Mouse (Mus musculus) kidney, postnatal 0 days (tissue): ENCODE data around the gene Gpank1. TPM values are rescaled to one million over a fixed set of nuclear protein-coding genes. Genes with fewer than 3 reads are reported as not detected.

ENCODE experiments used
- ATAC-seq: fragments of 200-750 bp; cut with Nextera tagmentation; replicated peaks from 2 replicates; pipeline ENCODE4 v1.8.0; 2017; ENCODE audit warnings: low read depth, moderate number of reproducible peaks, moderate TSS enrichment, moderate library complexity; ENCODE audit not compliant: low FRiP score
- DNase-seq: peaks from one replicate; pipeline ENCODE4 v3.0.0-alpha.2; 2016; ENCODE audit warnings: low spot score
- H3K27ac ChIP-seq: fragments of 300-500 bp; sonication (generic); 2 replicates; pipeline ENCODE4 v1.5.1; 2014; ENCODE audit warnings: mild to moderate bottlenecking
- H3K27me3 ChIP-seq: fragments of 300-500 bp; sonication (generic); 2 replicates; pipeline ENCODE4 v1.6.1; 2014; ENCODE audit warnings: low read length, mixed read lengths; ENCODE audit not compliant: insufficient read depth
- H3K36me3 ChIP-seq: fragments of 300-500 bp; sonication (generic); 2 replicates; pipeline ENCODE4 v1.6.1; 2014; ENCODE audit warnings: low read length, mixed read lengths; ENCODE audit not compliant: insufficient read depth
- H3K4me1 ChIP-seq: fragments of 300-500 bp; sonication (generic); replicated peaks from 2 replicates; pipeline ENCODE4 v1.6.1; 2014; ENCODE audit warnings: antibody characterized with exemption, low read length, mixed read lengths; ENCODE audit not compliant: insufficient read depth
- H3K4me2 ChIP-seq: fragments of 300-500 bp; sonication (generic); 2 replicates; pipeline ENCODE4 v1.6.1; 2014; ENCODE audit warnings: mild to moderate bottlenecking, low read length, moderate library complexity, mixed read lengths
- H3K4me3 ChIP-seq: fragments of 300-500 bp; sonication (generic); replicated peaks from 2 replicates; pipeline ENCODE4 v1.5.1; 2014; ENCODE audit warnings: low read depth, low read length
- H3K9ac ChIP-seq: fragments of 300-500 bp; sonication (generic); 2 replicates; pipeline ENCODE4 v1.6.1; 2014; ENCODE audit warnings: low read depth, low read length
- H3K9me3 ChIP-seq: fragments of 300-500 bp; sonication (generic); replicated peaks from 2 replicates; pipeline ENCODE4 v1.6.1; 2016; ENCODE audit warnings: low read length, inconsistent platforms, mixed read lengths
- CTCF ChIP-seq: IDR thresholded peaks from 2 replicates; pipeline ENCODE4 v1.5.1; 2016; ENCODE audit warnings: antibody characterized with exemption, low read depth, mild to moderate bottlenecking, moderate library complexity
- WGBS: fragments of 180-500 bp; shearing (Covaris S2); extraction: QIAGEN DNeasy Blood & Tissue Kit; methylation state at CpG from one replicate; pipeline ENCODE4 v1.1.7; 2014; 5-methylcytosine and 5-hydroxymethylcytosine counted together
- polyA plus RNA-seq: library from polyadenylated mRNA; unstranded; fragments of >200 nt; fragmentation: Nextera tagmentation; extraction: Ambion mirVana; gene quantifications from 2 replicates; pipeline ENCODE4 v1.2.1, GENCODE M21; 2015

Gpank1 gene
- polyA plus RNA-seq, 1 experiment from 2014 or later, result 15.2 TPM

DNA sequence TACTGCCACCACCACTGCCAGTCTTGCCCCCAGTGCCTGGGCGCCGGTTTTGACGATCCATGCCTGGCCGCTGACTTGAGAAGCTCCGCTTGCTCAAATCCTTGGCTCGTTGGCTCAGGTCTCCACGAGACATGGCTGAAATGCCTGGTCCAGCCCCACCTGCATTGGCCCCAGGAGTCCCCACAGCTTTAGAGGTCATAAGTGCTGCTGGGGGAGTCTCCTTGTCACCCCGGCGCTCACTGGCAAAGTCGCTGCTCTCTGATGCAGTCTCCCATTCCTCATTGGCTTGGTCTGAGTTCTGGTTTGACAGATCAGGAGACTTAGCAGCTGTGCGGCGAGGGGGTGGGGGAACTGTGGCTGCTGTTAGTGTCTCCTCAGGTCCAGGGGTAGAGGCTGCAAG lies 34.2 kb downstream of the Gpank1 start:
- Histone ChIP-seq H3K4me3 (no peak overlapping the region), H3K4me1 (no peaks in the 10 kb centered on the region), H3K4me2 (no peak overlapping the region), H3K9ac (no peak overlapping the region), H3K27me3 (no peaks in the 10 kb centered on the region), H3K36me3 (peaks cover 94% of the 10 kb centered on the region), H3K27ac (no peak overlapping the region), H3K9me3 (no peaks in the 10 kb centered on the region)
- ATAC-seq (no peak), DNase-seq (no peak)
- no peak for TF ChIP-seq CTCF
- WGBS, result 83% methylated on average over 12 of the region's 12 CpGs

DNA sequence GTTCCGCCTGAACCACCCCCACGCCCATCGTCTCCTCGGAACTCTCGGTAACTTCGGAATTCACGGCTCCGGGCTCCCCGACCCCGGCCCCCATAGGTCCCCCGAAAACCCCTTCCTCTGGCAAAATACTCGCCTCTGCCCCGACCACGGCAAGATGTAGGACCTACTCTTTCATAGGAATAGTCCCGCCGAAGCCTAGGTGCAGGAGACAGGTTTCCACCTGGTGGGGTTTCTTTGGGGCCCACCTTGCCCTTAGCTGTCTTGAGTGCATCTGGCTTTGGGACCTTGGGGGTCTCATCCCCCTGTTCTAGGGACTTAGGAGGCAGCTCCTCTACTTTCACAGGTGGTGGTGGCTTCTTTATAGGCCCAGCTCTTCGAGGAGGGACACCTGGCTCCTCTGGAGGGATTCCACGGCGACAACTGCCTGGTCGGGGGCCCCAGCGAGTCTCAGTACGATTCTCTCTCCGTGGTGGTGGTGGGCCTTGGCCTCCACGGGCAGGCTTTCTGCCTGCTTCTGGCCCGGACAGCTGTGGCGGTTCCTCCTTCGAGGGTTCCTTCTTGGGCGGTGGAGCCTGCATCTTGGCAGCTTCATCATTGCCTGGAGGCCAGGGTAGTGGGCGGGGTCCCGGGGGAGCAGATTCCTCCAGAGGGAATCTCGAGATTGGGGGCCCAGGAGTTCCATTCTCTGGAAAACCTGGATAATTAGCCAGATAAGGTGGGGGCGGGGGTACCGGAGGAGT lies 35.4 kb downstream of the Gpank1 start:
- no peaks in the 10 kb centered on the region for H3K27me3 ChIP-seq
- no peak overlapping the region for H3K9ac ChIP-seq
- ATAC-seq (no peak), DNase-seq (no peak)
- H3K4me2 ChIP-seq, result no peak overlapping the region
- TF ChIP-seq CTCF, result no peak
- 87% methylated on average over 33 of the region's 33 CpGs for WGBS
- 0 out of 2 replicates have a peak, but pooled peaks cover 2% of the 10 kb centered on the region for H3K4me1 ChIP-seq
- no peaks in the 10 kb centered on the region for H3K9me3 ChIP-seq
- H3K4me3 ChIP-seq, result no peak overlapping the region
- peaks cover 96% of the 10 kb centered on the region for H3K36me3 ChIP-seq
- no peak overlapping the region for H3K27ac ChIP-seq

DNA sequence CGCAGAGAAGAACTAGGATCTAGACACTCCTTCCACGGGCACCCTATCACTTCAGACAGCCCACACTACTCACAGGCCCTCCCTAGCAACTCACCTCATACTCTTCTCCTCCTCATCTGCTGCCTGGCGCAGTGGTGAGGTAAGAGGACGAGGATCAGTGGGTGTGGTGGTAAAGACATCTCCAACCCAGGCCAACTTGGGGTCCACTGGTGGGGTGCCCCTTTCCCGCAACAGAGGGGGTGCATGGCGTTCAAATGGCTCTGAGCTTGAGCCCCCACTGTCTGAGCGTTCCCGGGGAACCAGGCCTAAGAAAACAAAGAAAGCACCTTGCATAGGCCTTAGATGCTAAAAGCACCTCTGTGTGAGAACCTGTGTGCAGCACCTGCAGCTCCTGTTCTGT lies 36.0 kb downstream of the Gpank1 start:
- Histone ChIP-seq H3K27me3 (no peaks in the 10 kb centered on the region), H3K4me2 (no peak overlapping the region), H3K27ac (no peak overlapping the region), H3K9me3 (no peaks in the 10 kb centered on the region), H3K9ac (no peak overlapping the region), H3K4me1 (peaks cover 8% of the 10 kb centered on the region; the same call in 1 of the 2 replicates), H3K36me3 (peaks cover 97% of the 10 kb centered on the region), H3K4me3 (no peak overlapping the region)
- 89% methylated on average over 8 of the region's 8 CpGs for WGBS
- ATAC-seq, result no peak
- TF ChIP-seq CTCF, result no peak
- no peak for DNase-seq

DNA sequence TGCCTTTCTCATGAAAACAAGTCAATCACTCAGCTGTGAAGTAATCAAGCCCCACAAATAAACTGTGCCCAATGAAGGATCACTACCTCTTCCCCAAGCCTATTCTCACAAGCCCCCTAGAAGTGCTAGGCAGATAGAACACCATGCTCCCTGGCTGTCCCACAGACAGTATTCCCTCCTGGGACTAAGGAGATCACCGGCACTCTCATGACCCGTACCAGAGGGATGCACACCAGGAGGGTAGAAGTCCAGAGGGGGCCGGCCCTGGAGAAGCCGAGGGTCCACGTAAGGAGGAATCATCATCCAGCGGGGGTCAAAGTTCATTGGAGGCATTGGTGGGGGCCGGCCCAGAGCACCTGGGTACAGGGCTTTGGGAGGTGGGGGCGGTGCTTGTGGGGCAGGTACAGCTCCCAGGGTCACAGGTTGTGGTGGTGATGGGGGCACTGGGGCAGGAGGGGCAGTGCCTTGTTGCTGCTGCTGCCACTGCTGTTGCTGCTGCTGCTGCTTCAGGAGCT lies 36.5 kb downstream of the Gpank1 start:
- Histone ChIP-seq H3K9me3 (no peaks in the 10 kb centered on the region), H3K27ac (no peak overlapping the region), H3K9ac (no peak overlapping the region), H3K4me1 (peaks cover 13% of the 10 kb centered on the region; the same call in 1 of the 2 replicates), H3K4me2 (no peak overlapping the region), H3K4me3 (no peak overlapping the region), H3K36me3 (peaks cover 92% of the 10 kb centered on the region), H3K27me3 (no peaks in the 10 kb centered on the region)
- ATAC-seq, result peak; percentile 30
- no peak for TF ChIP-seq CTCF
- no peak for DNase-seq
- 86% methylated on average over 8 of the region's 8 CpGs for WGBS

DNA sequence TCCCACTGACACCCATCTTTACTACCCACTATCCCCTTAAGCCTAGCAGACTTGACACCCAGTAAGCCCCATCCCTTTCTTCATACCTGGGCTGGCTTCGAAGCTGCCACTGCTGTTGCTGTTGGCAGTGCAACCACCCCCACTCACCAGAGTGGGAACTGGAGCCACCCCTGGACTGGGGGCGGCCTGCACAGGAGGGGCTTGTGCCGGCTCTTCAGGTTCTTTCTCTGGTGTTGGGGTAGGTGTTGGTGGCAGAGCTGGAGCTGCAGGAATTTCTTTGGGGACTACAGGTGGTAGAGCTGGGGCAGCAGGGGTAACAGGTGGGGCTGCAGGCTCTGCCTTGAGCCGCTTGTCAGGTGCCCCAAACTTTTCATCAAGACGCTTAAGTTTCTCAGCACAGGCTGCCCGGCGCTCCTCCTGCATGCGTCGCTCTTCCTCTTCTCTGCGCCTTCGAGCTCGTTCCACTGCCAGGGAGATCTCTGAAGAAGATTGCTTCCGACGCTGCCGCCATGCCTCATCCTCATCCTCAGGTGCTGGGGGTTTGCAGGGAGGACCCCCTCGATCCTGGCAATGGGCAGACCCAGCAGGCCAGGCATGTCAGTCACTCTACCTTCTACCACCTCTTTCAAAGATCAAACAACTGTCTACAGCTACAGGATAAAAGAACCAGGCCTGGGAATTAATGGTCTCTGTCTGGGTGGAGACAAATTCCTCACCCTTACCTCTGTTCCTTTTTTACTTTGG lies 37.8 kb downstream of the Gpank1 start:
- TF ChIP-seq CTCF, result no peak
- WGBS, result 87% methylated on average over 16 of the region's 16 CpGs
- no peak for DNase-seq

DNA sequence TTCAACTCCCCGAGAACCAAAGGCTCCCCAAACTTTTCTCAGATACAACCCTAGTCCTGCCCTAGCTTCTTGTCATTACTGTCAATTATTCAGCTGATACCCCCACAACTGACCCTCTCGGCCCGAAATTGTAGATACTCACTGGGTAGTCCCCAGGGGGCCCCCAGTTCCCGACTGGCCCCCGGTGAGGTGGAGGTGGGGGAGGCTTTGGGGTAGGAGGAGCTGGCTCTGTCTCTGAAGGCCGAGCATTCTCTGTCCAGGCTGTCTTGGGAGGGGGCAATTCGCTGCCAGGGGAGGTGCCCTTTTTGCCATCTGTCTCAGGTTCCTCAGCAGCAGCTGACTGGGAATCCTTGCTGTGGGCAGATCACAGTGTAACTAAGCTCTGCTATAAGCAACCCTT lies 38.4 kb downstream of the Gpank1 start:
- Histone ChIP-seq H3K4me3 (no peak overlapping the region), H3K4me2 (no peak overlapping the region), H3K36me3 (peaks cover 74% of the 10 kb centered on the region), H3K4me1 (peaks cover 17% of the 10 kb centered on the region; the same call in 1 of the 2 replicates), H3K9me3 (no peaks in the 10 kb centered on the region), H3K27me3 (no peaks in the 10 kb centered on the region), H3K27ac (no peak overlapping the region), H3K9ac (no peak overlapping the region)
- DNase-seq (no peak), ATAC-seq (no peak)
- no peak for TF ChIP-seq CTCF
- 67% methylated on average over 7 of the region's 7 CpGs for WGBS

More for the DNA sequence above, 37.8 kb downstream of the Gpank1 start:
- ATAC-seq, result no peak
- no peak overlapping the region for H3K4me2 ChIP-seq
- H3K9me3 ChIP-seq, result no peaks in the 10 kb centered on the region
- no peak overlapping the region for H3K9ac ChIP-seq
- H3K4me3 ChIP-seq, result no peak overlapping the region
- H3K27ac ChIP-seq, result no peak overlapping the region
- H3K4me1 ChIP-seq, result peaks cover 17% of the 10 kb centered on the region; the same call in 1 of the 2 replicates
- H3K36me3 ChIP-seq, result peaks cover 80% of the 10 kb centered on the region
- no peaks in the 10 kb centered on the region for H3K27me3 ChIP-seq
